Mouse (Mus musculus) lung, embryonic 14.5 days (tissue): ENCODE results near the gene Zp3. TPM values are rescaled to one million over a fixed set of nuclear protein-coding genes. Genes with fewer than 3 reads are reported as not detected.

ENCODE experiments used
- ATAC-seq: fragments of 200-750 bp; cut with Nextera tagmentation; 2 replicates; pipeline ENCODE4 v1.8.0; 2017; ENCODE audit warnings: mild to moderate bottlenecking, moderate TSS enrichment, moderate library complexity; ENCODE audit not compliant: insufficient read depth
- DNase-seq: peaks from one replicate; pipeline ENCODE4 v3.0.0-alpha.2; 2015
- H3K27ac ChIP-seq: fragments of 300-500 bp; sonication (generic); 2 replicates; pipeline ENCODE4 v1.5.1; 2014; ENCODE audit warnings: low read depth, mild to moderate bottlenecking, moderate library complexity
- H3K27me3 ChIP-seq: fragments of 300-500 bp; sonication (generic); 2 replicates; pipeline ENCODE4 v1.6.1; 2014; ENCODE audit warnings: low read length, control low read depth; ENCODE audit not compliant: insufficient read depth
- H3K36me3 ChIP-seq: fragments of 300-500 bp; sonication (generic); 2 replicates; pipeline ENCODE4 v1.6.1; 2014; ENCODE audit warnings: control low read depth; ENCODE audit not compliant: insufficient read depth
- H3K4me1 ChIP-seq: fragments of 300-500 bp; sonication (generic); 2 replicates; pipeline ENCODE4 v1.6.1; 2014; ENCODE audit warnings: antibody characterized with exemption, control low read depth; ENCODE audit not compliant: insufficient read depth
- H3K4me2 ChIP-seq: fragments of 300-500 bp; sonication (generic); 2 replicates; pipeline ENCODE4 v1.6.1; 2014; ENCODE audit warnings: mild to moderate bottlenecking
- H3K4me3 ChIP-seq: fragments of 300-500 bp; sonication (generic); 2 replicates; pipeline ENCODE4 v1.5.1; 2014; ENCODE audit warnings: low read depth, low read length
- H3K9ac ChIP-seq: fragments of 300-500 bp; sonication (generic); 2 replicates; pipeline ENCODE4 v1.6.1; 2014
- H3K9me3 ChIP-seq: fragments of 300-500 bp; sonication (generic); 2 replicates; pipeline ENCODE4 v1.6.1; 2016; ENCODE audit warnings: low read depth, low read length, control low read depth
- CTCF ChIP-seq: IDR thresholded peaks from 2 replicates; pipeline ENCODE4 v1.5.1; 2016; ENCODE audit warnings: antibody characterized with exemption, low read depth
- WGBS: fragments of 180-500 bp; shearing (Covaris S2); extraction: QIAGEN DNeasy Blood & Tissue Kit; methylation state at CpG from one replicate; pipeline ENCODE4 v1.1.7; 2014; 5-methylcytosine and 5-hydroxymethylcytosine counted together
- polyA plus RNA-seq: library from polyadenylated mRNA; unstranded; fragments of >200 nt; fragmentation: Nextera tagmentation; extraction: Ambion mirVana; gene quantifications from 2 replicates; pipeline ENCODE4 v1.2.1, GENCODE M21; 2014

Gene Zp3
- polyA plus RNA-seq, 1 experiment from 2014 or later, result not detected

- no peak overlapping the region for H3K9ac ChIP-seq
- H3K27me3 ChIP-seq, result no peaks in the 10 kb centered on the region
- H3K9me3 ChIP-seq, result no peaks in the 10 kb centered on the region
- H3K36me3 ChIP-seq, result peaks cover 35% of the 10 kb centered on the region
- no peaks in the 10 kb centered on the region for H3K4me1 ChIP-seq
- no peak overlapping the region for H3K4me2 ChIP-seq
- no peak overlapping the region for H3K4me3 ChIP-seq
- no peak overlapping the region for H3K27ac ChIP-seq
- ATAC-seq, result no peak
- WGBS, result 21% methylated on average over 3 of the region's 3 CpGs
- TF ChIP-seq CTCF, result no peak
- no peak for DNase-seq
These were observed 22.9 kb downstream of the Zp3 start for GRCm38 (mm10) chr5:136002751-136003151.

GRCm38 (mm10) chr5:136004537-136004936 lies 24.6 kb downstream of the Zp3 start:
- no peak overlapping the region for H3K9ac ChIP-seq
- H3K4me1 ChIP-seq, result no peaks in the 10 kb centered on the region
- WGBS, result 74% methylated on average over 4 of the region's 4 CpGs
- ATAC-seq, result no peak
- H3K27ac ChIP-seq, result no peak overlapping the region
- H3K4me3 ChIP-seq, result no peak overlapping the region
- H3K27me3 ChIP-seq, result no peaks in the 10 kb centered on the region
- peaks cover 17% of the 10 kb centered on the region; the same call in 1 of the 2 replicates for H3K36me3 ChIP-seq
- H3K4me2 ChIP-seq, result no peak overlapping the region
- no peak for TF ChIP-seq CTCF
- no peaks in the 10 kb centered on the region for H3K9me3 ChIP-seq
- DNase-seq, result no peak

GRCm38 (mm10) chr5:136007745-136008144 lies 27.8 kb downstream of the Zp3 start:
- WGBS, result 62% methylated on average over 7 of the region's 7 CpGs
- no peak for ATAC-seq
- Histone ChIP-seq H3K4me2 (no peak overlapping the region), H3K9ac (no peak overlapping the region), H3K36me3 (peaks cover 19% of the 10 kb centered on the region), H3K27ac (no peak overlapping the region), H3K27me3 (no peaks in the 10 kb centered on the region), H3K9me3 (no peaks in the 10 kb centered on the region), H3K4me1 (no peaks in the 10 kb centered on the region), H3K4me3 (no peak overlapping the region)
- no peak for DNase-seq
- no peak for TF ChIP-seq CTCF

GRCm38 (mm10) chr5:136014877-136015276 lies 35.0 kb downstream of the Zp3 start:
- Histone ChIP-seq H3K4me1 (no peaks in the 10 kb centered on the region), H3K4me3 (no peak overlapping the region), H3K9me3 (no peaks in the 10 kb centered on the region), H3K36me3 (peaks cover 34% of the 10 kb centered on the region), H3K27me3 (no peaks in the 10 kb centered on the region), H3K27ac (no peak overlapping the region), H3K4me2 (no peak overlapping the region), H3K9ac (no peak overlapping the region)
- WGBS, result 72% methylated on average over 10 of the region's 10 CpGs
- DNase-seq, result no peak
- no peak for TF ChIP-seq CTCF
- 0 out of 2 replicates have a peak, but pooled peaks have one; percentile 16 for ATAC-seq

- ATAC-seq (0 out of 2 replicates have a peak, but pooled peaks have one; percentile 20), DNase-seq (no peak)
- no peaks in the 10 kb centered on the region for H3K27me3 ChIP-seq
- H3K9ac ChIP-seq, result no peak overlapping the region; the same call in 1 of the 2 replicates
- H3K4me1 ChIP-seq, result no peaks in the 10 kb centered on the region
- no peak overlapping the region for H3K4me2 ChIP-seq
- 75% methylated on average over 10 of the region's 10 CpGs for WGBS
- H3K27ac ChIP-seq, result peak overlapping the region; percentile 54; the same call in 1 of the 2 replicates
- no peaks in the 10 kb centered on the region for H3K9me3 ChIP-seq
- H3K36me3 ChIP-seq, result peaks cover 27% of the 10 kb centered on the region
- no peak overlapping the region for H3K4me3 ChIP-seq
- TF ChIP-seq CTCF, result no peak
These were observed 35.7 kb downstream of the Zp3 start for GRCm38 (mm10) chr5:136015586-136015985.

- H3K4me1 ChIP-seq, result no peaks in the 10 kb centered on the region
- DNase-seq, result peak; percentile 65
- H3K4me3 ChIP-seq, result no peak overlapping the region
- no peak for TF ChIP-seq CTCF
- ATAC-seq, result 0 out of 2 replicates have a peak, but pooled peaks have one; percentile 38
- H3K27me3 ChIP-seq, result no peaks in the 10 kb centered on the region
- 67% methylated on average over 10 of the region's 10 CpGs for WGBS
- H3K4me2 ChIP-seq, result no peak overlapping the region
- no peak overlapping the region for H3K9ac ChIP-seq
- H3K9me3 ChIP-seq, result no peaks in the 10 kb centered on the region
- peak overlapping the region; percentile 69; the same call in 1 of the 2 replicates for H3K27ac ChIP-seq
- peaks cover 24% of the 10 kb centered on the region for H3K36me3 ChIP-seq
These were observed 36.3 kb downstream of the Zp3 start for GRCm38 (mm10) chr5:136016014-136016876.

- Histone ChIP-seq H3K4me2 (no peak overlapping the region), H3K27me3 (no peaks in the 10 kb centered on the region), H3K9me3 (no peaks in the 10 kb centered on the region), H3K27ac (no peak overlapping the region), H3K4me3 (no peak overlapping the region), H3K36me3 (peaks cover 15% of the 10 kb centered on the region; the same call in 1 of the 2 replicates), H3K4me1 (no peaks in the 10 kb centered on the region), H3K9ac (no peak overlapping the region)
- TF ChIP-seq CTCF, result no peak
- DNase-seq (no peak), ATAC-seq (no peak)
- WGBS, result 81% methylated on average over 6 of the region's 6 CpGs
These were observed 37.4 kb downstream of the Zp3 start for GRCm38 (mm10) chr5:136017262-136017661.
